Mouse (Mus musculus) colon, adult 2 months (tissue): ENCODE data around the gene Tas1r3. TPM values are rescaled to one million over a fixed set of nuclear protein-coding genes. Genes with fewer than 3 reads are reported as not detected.

Source experiments
- polyA plus RNA-seq: library from polyadenylated mRNA; depleted of rRNA; stranded (reverse); fragments of >200 nt; gene quantifications from 2 replicates; pipeline ENCODE4 v1.2.3, GENCODE M21; 2012; rRNA removed

The Tas1r3 gene
- polyA plus RNA-seq = 2.1 and 2.5 TPM in 2 replicates

GRCm38 (mm10) chr4:155863001-155863400, at the start of gene Tas1r3:
Gene Tas1r3 (minus strand): TSS chr4:155863362.

DNA sequence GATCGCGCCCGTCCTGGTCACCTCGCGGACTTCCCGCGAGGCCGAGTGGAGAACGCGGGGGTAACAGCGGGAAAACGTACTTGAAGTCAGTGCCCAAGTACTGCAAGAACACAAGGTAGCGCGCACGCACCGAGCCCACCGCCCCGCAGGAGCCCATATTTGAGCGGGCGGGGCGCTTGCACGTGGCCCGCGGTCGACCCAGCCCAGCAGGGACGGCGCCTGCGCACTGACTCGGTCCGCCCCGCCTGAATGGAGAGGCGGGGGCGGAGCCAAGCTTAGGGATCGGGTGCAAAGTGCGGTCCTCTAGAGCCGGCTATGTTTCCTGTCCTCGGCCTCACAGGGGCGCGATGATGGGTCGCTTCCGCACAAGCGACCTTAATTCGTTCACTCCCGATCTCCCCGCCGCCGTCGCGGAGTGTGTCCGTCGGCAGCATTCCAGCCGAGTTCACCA, 28.4 kb upstream of the Tas1r3 start, which contains the start of the genes Pusl1 and Acap3:
Gene Pusl1, minus strand, starts transcription at position 231 of the 451 bp plus-strand sequence.
Gene Acap3, plus strand, starts transcription at position 272 of the 451 bp plus-strand sequence.

GRCm38 (mm10) chr4:155869317-155870033, 6.3 kb upstream of the Tas1r3 start, which contains the start of the genes Cptp and Ints11:
Gene Cptp (minus strand): TSS chr4:155869440.
Gene Ints11 (plus strand): TSS chr4:155869546.

DNA sequence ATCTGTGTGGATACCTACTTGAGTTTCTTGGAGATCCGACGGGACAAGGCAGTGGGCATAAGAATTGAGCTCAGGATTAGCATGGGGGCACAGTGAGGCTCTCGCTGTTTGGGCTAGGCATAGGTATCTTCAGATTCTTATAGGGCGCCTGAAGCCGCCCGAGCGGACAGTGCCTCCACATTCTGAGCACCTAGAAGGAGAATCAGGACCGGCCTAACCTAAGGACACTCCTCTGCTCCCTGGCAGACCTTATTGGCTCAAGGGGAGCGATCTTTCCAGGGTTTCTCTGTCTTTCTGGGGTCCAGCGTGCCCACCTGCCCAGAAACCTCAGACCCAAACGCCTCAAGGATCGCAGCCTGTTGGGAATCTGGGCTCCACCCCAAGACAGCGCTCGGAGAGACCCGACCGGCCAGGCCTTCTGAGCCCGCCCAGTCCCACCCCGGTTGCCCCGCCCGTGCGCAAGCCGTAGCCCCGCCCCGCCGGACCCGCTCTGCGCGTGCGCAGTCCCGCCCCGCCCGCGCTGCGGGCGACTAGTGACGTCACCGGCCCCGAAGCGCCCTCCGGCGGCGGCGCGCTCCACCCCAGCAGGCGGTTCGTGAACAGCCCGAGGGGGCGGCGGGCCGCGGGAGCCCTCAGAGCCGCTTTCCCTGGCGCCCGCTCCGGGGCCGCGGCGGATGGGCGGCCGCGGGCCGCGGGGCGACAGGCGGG, 16.1 kb downstream of the Tas1r3 start, which contains the start of gene Dvl1:
Gene Dvl1, plus strand, starts transcription at position 532 of the 708 bp plus-strand sequence.

GRCm38 (mm10) chr4:155839483-155839910, 23.7 kb downstream of the Tas1r3 start, which contains the start of gene Mxra8:
Gene Mxra8 (plus strand): TSS chr4:155839680.

GRCm38 (mm10) chr4:155831205-155831766, 31.9 kb downstream of the Tas1r3 start, which contains the start of gene Aurkaip1:
Gene Aurkaip1 (plus strand): TSS chr4:155831272.

GRCm38 (mm10) chr4:155811929-155812664, 51.1 kb downstream of the Tas1r3 start, which contains the start of gene Ccnl2:
Gene Ccnl2 (plus strand): TSS chr4:155812489.

Other genes starting within 250 kb of the Tas1r3 start
- gene Cdk11b, start 238.5 kb downstream of the Tas1r3 start, polyA plus RNA-seq = 17.2 and 18.7 TPM in 2 replicates
- gene Gm10563, start 218.0 kb downstream of the Tas1r3 start, polyA plus RNA-seq = not detected in 2 replicates
- 43.5 and 50.1 TPM in 2 replicates for gene Mmp23, start 210.0 kb downstream of the Tas1r3 start, polyA plus RNA-seq
- 76.0 and 94.4 TPM in 2 replicates for gene Mib2, start 194.2 kb downstream of the Tas1r3 start, polyA plus RNA-seq
- 12.5 and 15.8 TPM in 2 replicates for gene Fndc10, start 169.0 kb downstream of the Tas1r3 start, polyA plus RNA-seq
- gene Ssu72, start 158.6 kb downstream of the Tas1r3 start, polyA plus RNA-seq = 161 and 190 TPM in 2 replicates
- gene Tmem240, start 128.6 kb downstream of the Tas1r3 start, polyA plus RNA-seq = 1.1 and 1.6 TPM in 2 replicates
- 91.7 and 122 TPM in 2 replicates for gene Atad3a, start 102.3 kb downstream of the Tas1r3 start, polyA plus RNA-seq
- 17.4 and 17.5 TPM in 2 replicates for gene Vwa1, start 88.7 kb downstream of the Tas1r3 start, polyA plus RNA-seq
- gene Tmem88b, start 77.5 kb downstream of the Tas1r3 start, polyA plus RNA-seq = 0.35 and 0.52 TPM in 2 replicates
- gene Ankrd65, start 72.9 kb downstream of the Tas1r3 start, polyA plus RNA-seq = not detected in 2 replicates
- gene Mrpl20, start 60.5 kb downstream of the Tas1r3 start, polyA plus RNA-seq = 46.5 and 51.8 TPM in 2 replicates
- gene Ccnl2, start 50.9 kb downstream of the Tas1r3 start, polyA plus RNA-seq = 67.5 and 73.1 TPM in 2 replicates
- 156 and 218 TPM in 2 replicates for gene Aurkaip1, start 32.1 kb downstream of the Tas1r3 start, polyA plus RNA-seq
- gene Mxra8, start 23.7 kb downstream of the Tas1r3 start, polyA plus RNA-seq = 198 and 240 TPM in 2 replicates
- 158 and 173 TPM in 2 replicates for gene Dvl1, start 16.0 kb downstream of the Tas1r3 start, polyA plus RNA-seq
- gene Cptp, start 6.1 kb upstream of the Tas1r3 start, polyA plus RNA-seq = 42.9 and 61.8 TPM in 2 replicates
- 31.6 and 35.5 TPM in 2 replicates for gene Ints11, start 6.2 kb upstream of the Tas1r3 start, polyA plus RNA-seq
- gene Pusl1, start 28.4 kb upstream of the Tas1r3 start, polyA plus RNA-seq = 67.3 and 77.5 TPM in 2 replicates
- 33.5 and 33.9 TPM in 2 replicates for gene Acap3, start 28.5 kb upstream of the Tas1r3 start, polyA plus RNA-seq
- gene Ube2j2, start 80.5 kb upstream of the Tas1r3 start, polyA plus RNA-seq = 117 and 241 TPM in 2 replicates
- gene C1qtnf12, start 99.0 kb upstream of the Tas1r3 start, polyA plus RNA-seq = 17.3 and 30.6 TPM in 2 replicates
- 9.6 and 10.5 TPM in 2 replicates for gene B3galt6, start 129.3 kb upstream of the Tas1r3 start, polyA plus RNA-seq
- 61.7 and 70.0 TPM in 2 replicates for gene Sdf4, start 129.5 kb upstream of the Tas1r3 start, polyA plus RNA-seq
- gene Tnfrsf4, start 150.5 kb upstream of the Tas1r3 start, polyA plus RNA-seq = 5.3 and 6.2 TPM in 2 replicates
- gene Tnfrsf18, start 162.8 kb upstream of the Tas1r3 start, polyA plus RNA-seq = 5.0 and 6.4 TPM in 2 replicates
- gene Ttll10, start 196.1 kb upstream of the Tas1r3 start, polyA plus RNA-seq = 27.0 and 29.4 TPM in 2 replicates
- gene 9430015G10Rik, start 246.6 kb upstream of the Tas1r3 start, polyA plus RNA-seq = 14.3 and 19.4 TPM in 2 replicates